In genomic region chr19:45997785-45998693, GRCm38 (mm10) we compare ENCODE assay signal across 8 mouse cellular contexts. TPM values are rescaled to one million over a fixed set of nuclear protein-coding genes. Genes with fewer than 3 reads are reported as not detected.
DNase-seq lines count a peak whose midpoint lies in the region; ATAC-seq and TF ChIP-seq lines count a peak whose summit lies in the region.

Gene Armh3, minus strand, starts transcription at chr19:45998488.

- TF ChIP-seq POLR2A in cortical plate, adult 2 months (IDR thresholded peaks at IDR 0.05; ENCODE audit: extremely low read depth, insufficient read depth, low read length), result peak; percentile 74

- TF ChIP-seq CTCF in cortical plate, adult 2 months (IDR thresholded peaks at IDR 0.05; ENCODE audit: extremely low read depth, insufficient read depth, low read length), result no peak

- H3K9me3 ChIP-seq in megakaryocyte, embryonic 14.5 days, result peaks cover 8% of the 10 kb centered on the region; the same call in 1 of the 2 replicates

- H3K4me1 ChIP-seq in cortical plate, adult 2 months (ENCODE audit: control insufficient read depth, insufficient read depth, low read length), result no peaks in the 10 kb centered on the region; the same call in 1 of the 2 replicates
- H3K4me1 ChIP-seq in megakaryocyte, embryonic 14.5 days, result peaks cover 31% of the 10 kb centered on the region

- DNase-seq in gastrocnemius, adult 8-10 months (ENCODE audit: low spot score in 2 of 2), result peak; percentile 77 to 83
- peak; percentile 91 for DNase-seq in hindlimb bud, embryonic 11.5 days (ENCODE audit: extremely low spot score, low read depth, low spot score)
- DNase-seq in left cerebral cortex, adult 8-10 months (ENCODE audit: low spot score in 2 of 2), result peak; percentile 83 to 88
- peak; percentile 95 for DNase-seq in right cerebral cortex, postnatal 10 days (ENCODE audit: low spot score in 2 of 2)
- DNase-seq in urinary bladder, postnatal 25 days (ENCODE audit: low spot score), result peak; percentile 81

- H3K36me3 ChIP-seq in megakaryocyte, embryonic 14.5 days (replicated peaks; ENCODE audit: low read length), result peaks cover 5% of the 10 kb centered on the region

- peak within 1 kb of the TSS; percentile 88 for H3K27ac ChIP-seq in cortical plate, adult 2 months (ENCODE audit: insufficient read depth, low read length)

- no peaks in the 10 kb centered on the region for H3K27me3 ChIP-seq in megakaryocyte, embryonic 14.5 days (replicated peaks)

- peak within 1 kb of the TSS; percentile 68 for H3K4me3 ChIP-seq in cortical plate, adult 2 months (ENCODE audit: insufficient read depth, low read length)
- H3K4me3 ChIP-seq in megakaryocyte, embryonic 14.5 days (replicated peaks), result peak within 1 kb of the TSS; percentile 95

- ATAC-seq in activated CD4-positive, CD25-positive, alpha-beta regulatory T cell, adult 4 months, result peak; percentile 86

RNA-seq across cellular contexts. Expression of gene Armh3, which starts in this region (rescaled TPM):
- 1 to 10 TPM; 9.7 to 9.8 TPM for polyA plus RNA-seq in activated CD4-positive, CD25-positive, alpha-beta regulatory T cell, adult 4 months (2017; shearing (Covaris generic))
- polyA plus RNA-seq in cortical plate, adult 2 months (2012; rRNA removed), result 16.0 and 16.2 TPM in 2 replicates
- 10 to 100 TPM; 11.2 to 12.5 (median 12.1) TPM for total RNA-seq in gastrocnemius, adult 8-10 months (2022)
- 10 to 100 TPM; 20.7 to 22.8 (median 21.7) TPM for total RNA-seq in left cerebral cortex, adult 8-10 months (2022)
- polyA plus RNA-seq in megakaryocyte, embryonic 14.5 days (2012; ENCODE audit: insufficient read depth, low replicate concordance), result 0.89 and 2.1 TPM in 2 replicates

Comparison
In these comparisons a context has a peak if more than half of its experiments do, and no peak if none do; other contexts are left out.
1. Peak in every context shown above with its lines: DNase-seq, ATAC-seq, H3K4me3 ChIP-seq and H3K27ac ChIP-seq.